Mouse (Mus musculus): ENCODE data around the gene Rnase13.

Rnase13 gene

GRCm38 (mm10) chr14:51918966-51919365 is 3.6 kb downstream of the Rnase13 start:
- TF ChIP-seq GATA4 (IDR thresholded peaks at IDR 0.05; ENCODE audit: insufficient replicate concordance, low read length), result no peak

- no peak for TF ChIP-seq GATA4 (IDR thresholded peaks at IDR 0.05; ENCODE audit: insufficient replicate concordance, low read length)
Measured at GRCm38 (mm10) chr14:51918125-51918524, 4.4 kb downstream of the Rnase13 start, which contains the start of gene Tppp2. Gene Tppp2, plus strand, starts transcription at chr14:51918425.

DNA sequence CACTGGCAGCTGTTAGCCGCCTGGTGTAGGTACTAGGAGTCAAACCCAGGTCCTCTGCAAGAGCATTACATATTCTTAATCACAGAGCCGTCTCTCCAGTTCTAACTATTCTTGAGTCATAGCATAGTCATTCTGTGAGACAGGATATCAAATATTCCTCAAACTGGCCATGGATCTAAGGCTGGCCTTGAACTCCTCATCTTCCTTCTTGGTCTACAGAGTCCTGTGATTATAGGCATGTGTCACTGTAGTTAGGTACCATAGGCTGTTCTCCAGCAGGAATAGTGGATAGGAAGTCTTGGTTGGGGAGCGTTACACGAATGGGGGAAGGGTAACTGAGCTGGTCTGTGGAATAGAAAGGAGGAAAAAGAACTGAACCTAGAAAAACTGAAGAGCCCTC is 6.0 kb downstream of the Rnase13 start:
- no peak for TF ChIP-seq GATA4 (IDR thresholded peaks at IDR 0.05; ENCODE audit: insufficient replicate concordance, low read length)

DNA sequence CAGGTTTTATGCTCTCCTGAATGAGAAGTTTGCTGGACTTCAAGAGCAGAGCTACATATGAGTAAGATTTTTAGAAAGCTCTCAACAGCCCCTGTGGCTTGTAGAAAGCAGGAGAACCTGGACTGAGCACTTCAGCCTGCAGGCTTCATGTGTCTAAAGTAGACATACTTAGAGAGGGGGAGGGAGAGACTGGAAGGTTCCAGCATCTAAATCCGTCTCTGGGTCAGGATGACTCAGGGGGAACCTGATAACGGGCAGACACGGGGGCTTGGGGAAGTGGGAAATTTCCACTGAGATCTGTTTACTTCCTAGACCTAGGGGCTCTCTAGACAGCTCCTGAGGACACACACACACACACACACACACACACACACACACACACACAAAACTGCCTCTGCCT is 7.5 kb downstream of the Rnase13 start:
- no peak for TF ChIP-seq GATA4 (IDR thresholded peaks at IDR 0.05; ENCODE audit: insufficient replicate concordance, low read length)

GRCm38 (mm10) chr14:51913960-51914762 is 8.4 kb downstream of the Rnase13 start, which contains the start of gene Ndrg2:
Gene Ndrg2, minus strand, starts transcription at chr14:51914158.
- no peak for TF ChIP-seq GATA4 (IDR thresholded peaks at IDR 0.05; ENCODE audit: insufficient replicate concordance, low read length)

GRCm38 (mm10) chr14:51913062-51913959 is 9.3 kb downstream of the Rnase13 start:
- no peak for TF ChIP-seq GATA4 (IDR thresholded peaks at IDR 0.05; ENCODE audit: insufficient replicate concordance, low read length)

GRCm38 (mm10) chr14:51912391-51913061 is 10.0 kb downstream of the Rnase13 start:
- peak; percentile 91 for TF ChIP-seq GATA4 (IDR thresholded peaks at IDR 0.05; ENCODE audit: insufficient replicate concordance, low read length)

GRCm38 (mm10) chr14:51911301-51911700 is 11.3 kb downstream of the Rnase13 start:
- no peak for TF ChIP-seq GATA4 (IDR thresholded peaks at IDR 0.05; ENCODE audit: insufficient replicate concordance, low read length)

GRCm38 (mm10) chr14:51906102-51906501 is 16.5 kb downstream of the Rnase13 start:
- no peak for TF ChIP-seq GATA4 (IDR thresholded peaks at IDR 0.05; ENCODE audit: insufficient replicate concordance, low read length)

GRCm38 (mm10) chr14:51904706-51905105 is 17.9 kb downstream of the Rnase13 start:
- TF ChIP-seq GATA4 (IDR thresholded peaks at IDR 0.05; ENCODE audit: insufficient replicate concordance, low read length), result no peak

GRCm38 (mm10) chr14:51903782-51904181 is 18.8 kb downstream of the Rnase13 start:
- TF ChIP-seq GATA4 (IDR thresholded peaks at IDR 0.05; ENCODE audit: insufficient replicate concordance, low read length), result no peak

GRCm38 (mm10) chr14:51902806-51903710 is 19.5 kb downstream of the Rnase13 start:
- TF ChIP-seq GATA4 (IDR thresholded peaks at IDR 0.05; ENCODE audit: insufficient replicate concordance, low read length), result no peak

GRCm38 (mm10) chr14:51899351-51899750 is 23.2 kb downstream of the Rnase13 start:
- TF ChIP-seq GATA4 (IDR thresholded peaks at IDR 0.05; ENCODE audit: insufficient replicate concordance, low read length), result peak; percentile 63; the same call in 1 of the 2 replicates

DNA sequence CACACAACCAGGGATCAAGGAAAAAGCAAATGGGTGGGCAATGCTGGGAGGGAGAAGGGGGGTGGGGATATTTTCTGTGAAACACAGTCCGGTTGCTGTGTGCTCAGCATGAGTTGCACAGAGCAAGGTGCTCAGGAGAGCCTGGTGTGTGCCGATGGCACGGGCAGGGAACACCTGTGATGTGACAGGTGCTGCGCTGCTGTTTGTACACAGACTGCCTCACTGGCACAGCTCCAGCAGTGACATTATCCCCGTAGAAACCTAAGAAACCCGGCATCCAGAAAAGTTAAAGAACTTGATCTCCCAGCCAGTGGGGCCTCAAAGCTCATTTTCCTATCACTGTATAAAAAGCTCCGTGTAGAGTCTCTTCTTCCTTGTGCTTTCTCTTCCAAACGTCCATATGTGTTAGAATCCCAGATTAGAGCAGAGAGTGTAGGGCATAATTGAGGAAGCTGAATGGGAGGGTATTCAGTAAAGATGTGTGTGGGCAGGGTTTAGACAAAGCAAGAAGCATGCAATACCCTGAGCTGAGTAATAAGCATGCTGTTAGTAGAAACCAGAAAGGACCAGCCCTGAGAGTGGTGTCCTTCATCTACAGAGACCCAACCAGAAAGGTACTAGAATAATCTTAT is 25.9 kb downstream of the Rnase13 start:
- TF ChIP-seq GATA4 (IDR thresholded peaks at IDR 0.05; ENCODE audit: insufficient replicate concordance, low read length), result no peak
